Mouse (Mus musculus) 3T3-L1 (cell line): ENCODE measurements at regions not wholly inside any gene's neighbourhood (a gene's known extent, or its start where the extent isn't known, plus 50 kb on each side); places are given as distances from the start of the nearest gene placed in this dataset.

Experiments used
- DNase-seq: peaks from one replicate; pipeline ENCODE4 v3.0.0-alpha.2; 2015; ENCODE audit warnings: low read depth, low spot score

DNA sequence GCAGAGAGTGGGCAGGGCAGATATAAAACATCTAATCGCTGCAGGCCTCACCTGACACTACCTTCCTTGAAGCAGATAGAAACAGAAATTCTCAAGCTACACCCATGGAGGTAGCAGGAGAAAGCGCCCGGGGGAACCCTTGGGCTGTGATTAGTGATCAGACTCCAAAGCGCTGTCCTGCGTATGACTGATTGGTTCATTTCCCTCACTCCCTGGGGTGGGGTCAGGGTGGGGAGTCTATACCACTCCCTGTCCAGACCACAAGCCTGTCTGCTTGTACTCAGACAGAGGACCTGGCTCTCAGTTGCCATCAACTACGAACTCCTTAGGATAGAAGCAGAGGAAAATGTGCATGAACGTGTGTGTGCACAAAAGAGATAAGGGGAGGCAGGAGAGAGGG lies 77.7 kb downstream of the Gm826 start:
- no peak for DNase-seq

GRCm38 (mm10) chr2:160250228-160250627 lies 83.7 kb downstream of the Gm826 start:
- no peak for DNase-seq

GRCm38 (mm10) chr2:160249104-160250093 lies 84.6 kb downstream of the Gm826 start:
- DNase-seq = no peak

DNA sequence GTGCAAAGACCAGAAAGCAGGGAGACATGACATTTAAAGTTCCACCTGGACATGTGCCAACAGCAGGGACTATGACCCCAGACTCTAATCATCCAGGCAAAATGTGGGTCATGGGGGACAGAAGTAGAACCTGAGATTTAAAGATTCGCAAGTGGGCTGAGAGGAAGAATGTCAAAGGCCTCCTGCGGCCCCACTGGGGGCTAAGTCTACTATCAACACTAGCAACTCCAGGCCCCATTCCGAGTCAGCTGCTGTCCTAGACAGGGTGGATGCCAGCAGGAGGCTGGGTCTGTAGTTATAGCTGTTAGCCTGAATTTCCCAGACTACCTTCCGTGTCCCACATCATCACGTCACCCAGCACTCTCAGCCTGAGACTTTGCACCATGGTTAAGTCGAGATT lies 86.7 kb downstream of the Gm826 start:
- DNase-seq = no peak

- DNase-seq = peak; percentile 51
These were observed 87.6 kb downstream of the Gm826 start for GRCm38 (mm10) chr2:160246356-160246755.

DNA sequence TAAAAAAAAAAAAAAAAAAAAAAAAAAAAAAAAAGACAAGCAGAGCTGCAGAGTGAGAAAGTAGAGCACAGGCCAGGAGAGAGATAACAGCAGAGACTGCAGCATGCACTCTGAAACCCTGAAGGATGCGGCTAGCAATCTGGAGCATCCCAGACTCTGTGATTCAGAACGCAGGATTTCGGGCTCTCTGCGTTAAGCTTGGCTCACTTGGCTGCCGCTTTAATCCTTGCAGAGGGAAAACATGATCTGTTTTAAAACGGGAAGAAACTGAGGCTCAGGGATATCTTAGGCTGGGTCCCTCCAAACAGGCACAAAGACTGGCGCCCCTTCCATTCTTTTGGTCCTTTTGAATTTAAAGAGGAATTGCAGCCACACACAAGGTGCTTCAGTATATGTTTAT lies 89.1 kb downstream of the Gm826 start:
- DNase-seq = no peak

DNA sequence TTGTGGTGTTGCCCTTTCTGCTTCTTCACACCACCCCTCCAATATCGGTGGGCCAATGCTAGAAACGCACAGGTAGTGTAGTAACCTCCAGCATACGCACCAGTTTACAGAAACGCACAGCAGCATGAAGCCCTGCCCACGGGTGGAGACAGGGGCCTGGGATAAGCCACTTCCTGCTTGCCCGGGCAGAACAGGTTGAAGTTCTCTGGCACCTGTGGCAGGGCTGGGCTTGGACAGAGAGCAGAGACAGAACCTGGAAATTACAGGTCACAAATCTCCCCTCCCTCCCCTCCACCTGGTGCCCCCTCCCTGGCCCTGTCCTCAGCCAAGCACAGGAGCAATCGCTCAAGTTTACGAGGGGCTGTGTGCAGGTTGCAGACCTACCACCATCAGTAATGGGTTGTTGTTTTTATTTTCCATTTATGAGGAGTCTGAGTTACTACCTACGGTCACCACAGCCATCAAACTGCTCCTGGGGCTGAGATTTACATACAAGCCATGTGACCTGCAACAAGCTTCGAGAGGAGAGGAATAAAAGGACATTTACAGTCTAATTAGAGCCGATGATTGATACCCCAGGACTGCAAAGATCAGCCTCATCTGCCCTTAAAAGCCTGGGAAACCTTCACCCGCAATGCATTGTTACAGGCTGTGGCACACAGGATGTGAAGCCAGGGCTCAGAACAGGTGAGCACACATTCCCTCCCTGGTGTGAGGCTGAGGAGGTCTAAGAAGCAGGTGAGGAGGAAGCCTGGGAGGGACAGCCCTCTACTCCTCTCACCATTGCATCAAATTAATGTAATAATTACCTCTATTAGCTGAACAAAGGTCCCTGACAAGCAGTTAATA lies 93.2 kb downstream of the Gm826 start:
- no peak for DNase-seq

DNA sequence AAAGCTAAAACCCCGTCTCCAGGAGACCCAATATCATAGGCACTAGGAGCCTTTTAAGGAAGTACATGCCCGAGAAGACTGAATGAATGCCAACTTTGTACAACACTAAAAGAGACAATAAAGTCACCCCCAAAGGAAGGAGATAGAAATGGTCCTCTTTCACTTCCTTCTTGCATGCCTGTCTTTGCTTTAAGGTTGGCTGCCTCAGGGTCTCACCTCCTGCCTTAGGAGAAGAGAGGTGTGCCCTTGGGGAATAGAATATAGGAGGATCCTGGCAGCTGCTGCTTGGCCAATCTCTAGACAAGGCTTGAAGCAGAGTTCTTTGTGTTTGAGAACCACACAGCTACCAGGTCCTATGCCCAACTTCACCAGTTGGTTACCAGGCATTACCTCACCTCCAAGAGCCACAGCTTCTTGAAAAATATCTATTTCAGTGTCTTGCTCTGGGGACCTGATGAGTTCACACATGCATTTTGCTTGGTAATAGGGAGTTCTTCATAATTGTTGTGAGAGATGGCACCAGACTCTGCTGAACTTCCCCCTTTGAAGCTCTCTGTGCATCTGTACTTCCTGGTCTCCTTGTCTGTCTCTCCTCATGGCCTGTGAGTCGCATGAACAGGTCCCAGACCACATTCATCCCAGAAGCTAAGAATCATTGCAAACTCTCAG lies 96.4 kb downstream of the Gm826 start:
- no peak for DNase-seq

- no peak for DNase-seq
These were observed 97.2 kb downstream of the Gm826 start for GRCm38 (mm10) chr2:160236806-160237205.

- DNase-seq = no peak
These were observed 103.2 kb downstream of the Gm826 start for GRCm38 (mm10) chr2:160230786-160231185.

- no peak for DNase-seq
These were observed 105.5 kb downstream of the Gm826 start for GRCm38 (mm10) chr2:160228331-160229035.

GRCm38 (mm10) chr2:160225450-160225849 lies 108.5 kb downstream of the Gm826 start:
- DNase-seq = peak; percentile 94

DNA sequence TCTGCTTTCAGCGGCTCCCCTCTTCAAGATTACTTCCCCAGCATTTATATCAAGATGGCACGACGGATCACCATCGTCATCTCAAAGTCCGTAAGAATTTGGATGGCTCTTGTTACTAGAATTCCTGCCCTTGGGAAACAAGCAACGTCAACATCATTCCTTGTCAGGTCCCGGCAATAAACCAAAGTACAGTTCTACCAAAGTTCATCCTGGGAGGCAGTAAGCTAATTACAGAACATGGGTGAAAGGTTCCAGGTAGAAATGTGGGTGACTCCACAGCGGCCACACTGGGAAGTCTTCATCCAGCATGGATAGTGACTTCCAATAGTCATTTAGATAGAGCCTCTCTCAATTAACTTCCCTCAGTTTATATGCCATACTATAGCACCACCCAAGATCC lies 110.6 kb downstream of the Gm826 start:
- DNase-seq = no peak

GRCm38 (mm10) chr2:160221772-160222171 lies 112.2 kb downstream of the Gm826 start:
- peak; percentile 68 for DNase-seq

- no peak for DNase-seq
These were observed 113.4 kb downstream of the Gm826 start for GRCm38 (mm10) chr2:160220562-160221021.

GRCm38 (mm10) chr2:160214032-160214812 lies 119.7 kb downstream of the Gm826 start:
- no peak for DNase-seq

DNA sequence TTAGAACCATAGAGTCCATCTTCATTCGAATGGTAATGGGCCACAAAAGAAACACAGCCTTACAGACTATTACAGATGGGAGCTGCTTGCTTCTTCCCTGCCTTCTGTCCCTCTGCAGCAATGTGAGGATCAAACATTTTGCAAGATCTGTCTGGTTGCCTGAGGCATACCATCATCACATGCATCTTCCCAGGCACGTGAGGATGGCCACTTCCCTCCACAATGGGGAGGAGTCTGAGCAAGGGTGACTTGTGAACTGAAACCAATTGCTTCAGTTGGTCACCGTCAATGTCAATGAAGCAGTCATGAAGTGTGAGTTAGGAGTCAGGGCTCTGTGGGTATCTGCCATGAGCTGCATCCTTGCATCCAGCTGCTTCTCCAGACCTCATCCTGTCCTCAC lies 123.5 kb downstream of the Gm826 start:
- DNase-seq = no peak

DNA sequence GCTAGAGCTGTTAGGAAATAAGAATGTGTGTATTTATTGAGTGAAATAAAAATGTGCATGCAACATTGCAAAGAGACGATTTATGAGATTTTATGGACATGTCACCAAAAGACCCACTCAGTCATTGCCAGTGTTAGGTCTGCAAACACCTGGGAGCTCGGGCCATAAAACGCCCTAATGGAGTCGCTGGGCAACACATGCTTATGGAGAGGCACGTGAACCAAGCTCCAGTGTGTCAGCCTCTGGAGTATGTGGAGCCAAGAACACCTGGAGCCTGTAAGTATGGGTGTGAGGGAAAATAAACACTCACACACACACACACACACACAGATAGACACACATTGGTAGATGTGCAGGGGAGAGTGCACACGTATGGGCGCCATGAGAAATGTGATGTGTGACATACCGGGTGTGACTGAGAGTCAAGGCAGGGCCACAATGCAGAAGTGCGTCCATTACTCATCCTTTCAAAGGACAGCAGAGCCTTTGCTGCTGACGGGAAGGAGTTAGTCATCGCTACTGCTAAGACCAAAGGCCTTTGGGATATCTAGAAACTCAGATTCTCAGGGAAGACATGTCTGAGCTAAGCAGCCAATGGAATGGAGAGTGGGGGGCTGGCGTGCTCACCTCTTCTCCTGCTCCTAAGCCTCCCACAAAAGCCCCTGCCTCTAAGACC lies 124.2 kb downstream of the Gm826 start:
- no peak for DNase-seq

DNA sequence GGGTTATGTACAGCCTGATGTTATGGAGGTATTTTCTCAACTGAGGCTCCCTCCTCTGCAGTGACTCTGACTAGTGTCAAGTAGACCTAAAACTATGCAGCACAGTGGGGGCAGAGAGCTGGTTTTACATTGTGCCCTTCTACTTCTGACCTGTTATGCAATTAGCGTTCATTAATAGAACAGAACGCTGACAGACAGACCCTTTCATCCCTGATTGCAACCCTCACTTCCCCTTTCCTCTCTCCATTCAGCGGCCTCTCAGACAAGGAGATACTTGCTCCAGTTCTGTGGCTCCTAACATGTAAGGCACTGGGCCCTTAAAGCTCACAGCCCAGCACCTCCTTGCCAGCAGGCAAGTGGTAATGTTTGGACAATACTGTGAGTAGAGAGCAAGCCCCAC lies 125.7 kb downstream of the Gm826 start:
- DNase-seq = no peak

- no peak for DNase-seq
These were observed 126.7 kb downstream of the Gm826 start for GRCm38 (mm10) chr2:160207226-160207625.
